Mouse (Mus musculus): ENCODE results near the gene Txndc8. TPM values are rescaled to one million over a fixed set of nuclear protein-coding genes. Genes with fewer than 3 reads are reported as not detected.

Txndc8 gene
- total RNA-seq, 2 experiments from 2014 or later = not detected

- DNase-seq (ENCODE audit: low spot score in 2 of 2) = peak in 1 of 2 experiments; percentile 13
Measured at GRCm38 (mm10) chr4:57957200-57958085, 51.5 kb downstream of the Txndc8 start.

DNA sequence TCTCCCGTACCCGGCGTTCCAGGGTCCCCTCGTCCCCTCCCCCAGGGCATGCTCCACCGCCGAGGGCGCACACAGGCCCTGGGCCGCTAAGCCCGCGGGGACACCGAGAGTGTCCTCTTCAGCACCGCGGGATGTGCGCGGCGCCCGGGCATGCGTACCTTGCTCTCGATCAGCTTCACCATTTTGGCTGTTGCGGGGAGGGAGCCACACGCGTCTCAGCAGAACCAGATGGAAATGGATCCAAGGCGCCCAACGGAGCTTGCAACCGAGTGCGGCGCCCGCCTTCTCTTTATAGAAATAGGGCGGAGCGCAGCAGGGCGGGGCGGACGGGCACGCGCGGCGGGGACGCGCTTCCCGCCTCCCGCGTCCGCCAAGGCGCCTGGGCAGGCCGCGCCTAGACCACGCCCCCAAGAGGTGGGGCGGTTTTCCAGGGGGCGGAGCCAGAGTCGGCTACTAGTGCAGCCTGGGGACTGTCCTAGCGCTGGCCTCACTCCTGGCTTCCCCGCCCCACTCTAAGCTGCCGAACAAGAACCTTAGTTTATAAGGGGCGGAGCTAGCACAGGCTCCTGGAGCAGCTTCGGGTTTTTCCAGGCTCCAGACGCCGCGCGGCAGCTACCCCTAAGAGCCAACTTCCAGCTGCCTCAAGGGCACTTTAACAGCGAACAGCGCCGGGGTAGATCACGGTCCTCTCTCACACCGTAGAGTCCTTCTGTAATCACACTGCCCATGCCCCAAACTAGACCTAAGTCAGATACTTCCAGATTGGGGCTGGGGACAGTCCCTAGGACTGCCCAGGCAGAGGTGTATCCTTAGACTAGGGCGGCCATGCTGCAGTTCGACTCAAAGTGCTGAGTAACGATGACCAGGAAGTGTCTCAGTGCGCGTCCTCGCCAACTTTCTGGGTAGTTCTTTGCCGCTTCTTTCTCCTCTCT lies 52.6 kb downstream of the Txndc8 start, which contains the start of gene Txn1:
Txn1 (minus strand) TSS at position 383 of the 932 bp plus-strand sequence.
- peak; percentile 97 to 98 for DNase-seq (ENCODE audit: low spot score in 2 of 2)

GRCm38 (mm10) chr4:57955544-57955958 lies 53.4 kb downstream of the Txndc8 start:
- peak; percentile 74 for DNase-seq (ENCODE audit: low spot score in 2 of 2)

- DNase-seq (ENCODE audit: low spot score in 2 of 2) = no peak
Measured at GRCm38 (mm10) chr4:57954991-57955390, 53.9 kb downstream of the Txndc8 start.

GRCm38 (mm10) chr4:57954580-57954979 lies 54.3 kb downstream of the Txndc8 start:
- no peak for DNase-seq (ENCODE audit: low spot score in 2 of 2)

- no peak for DNase-seq (ENCODE audit: low spot score in 2 of 2)
Measured at GRCm38 (mm10) chr4:57953796-57954195, 55.1 kb downstream of the Txndc8 start.

DNA sequence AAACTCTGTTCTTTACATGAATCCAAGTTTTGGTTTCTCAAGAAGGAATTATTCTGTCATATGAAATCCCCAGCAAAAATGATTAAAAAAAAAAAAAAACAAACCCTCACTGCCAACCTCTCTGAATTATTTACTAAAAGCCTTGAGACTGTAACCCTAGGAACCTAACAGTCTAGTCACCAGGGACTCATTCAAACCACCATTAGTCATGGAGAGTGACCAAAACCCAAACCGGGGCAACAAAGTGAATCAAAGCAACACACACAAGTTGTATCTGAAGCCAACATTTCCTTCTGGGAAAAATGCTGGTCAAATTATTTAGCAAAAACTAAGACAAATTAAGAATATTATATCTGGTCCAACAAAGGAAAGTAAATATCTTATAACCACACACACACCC lies 56.0 kb downstream of the Txndc8 start:
- no peak for DNase-seq (ENCODE audit: low spot score in 2 of 2)

GRCm38 (mm10) chr4:57952416-57952815 lies 56.5 kb downstream of the Txndc8 start:
- no peak for DNase-seq (ENCODE audit: low spot score in 2 of 2)

DNA sequence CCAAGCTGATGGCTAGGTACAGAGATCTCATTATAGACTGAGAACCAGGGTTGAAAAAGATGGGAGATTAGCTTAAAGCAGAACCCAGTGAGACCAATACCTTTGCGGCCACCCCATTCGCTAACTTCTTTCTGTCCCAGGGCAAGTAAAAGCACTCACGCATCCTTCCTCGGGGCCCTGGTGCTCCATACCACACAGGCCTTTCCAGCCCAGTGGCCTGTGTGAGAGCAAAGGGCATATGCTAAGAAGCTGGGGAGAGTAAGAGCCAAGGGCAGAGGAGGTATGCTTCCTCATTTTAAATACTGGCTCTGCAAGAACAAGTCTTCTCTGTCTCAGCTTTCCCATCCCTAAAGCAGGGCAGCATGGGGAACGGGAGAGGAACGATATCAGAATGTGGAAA lies 59.1 kb downstream of the Txndc8 start:
- DNase-seq (ENCODE audit: low spot score in 2 of 2) = no peak

- DNase-seq (ENCODE audit: low spot score in 2 of 2) = no peak
Measured at GRCm38 (mm10) chr4:57947476-57947875, 61.4 kb downstream of the Txndc8 start.

- no peak for DNase-seq (ENCODE audit: low spot score in 2 of 2)
Measured at GRCm38 (mm10) chr4:57947036-57947435, 61.9 kb downstream of the Txndc8 start.

DNA sequence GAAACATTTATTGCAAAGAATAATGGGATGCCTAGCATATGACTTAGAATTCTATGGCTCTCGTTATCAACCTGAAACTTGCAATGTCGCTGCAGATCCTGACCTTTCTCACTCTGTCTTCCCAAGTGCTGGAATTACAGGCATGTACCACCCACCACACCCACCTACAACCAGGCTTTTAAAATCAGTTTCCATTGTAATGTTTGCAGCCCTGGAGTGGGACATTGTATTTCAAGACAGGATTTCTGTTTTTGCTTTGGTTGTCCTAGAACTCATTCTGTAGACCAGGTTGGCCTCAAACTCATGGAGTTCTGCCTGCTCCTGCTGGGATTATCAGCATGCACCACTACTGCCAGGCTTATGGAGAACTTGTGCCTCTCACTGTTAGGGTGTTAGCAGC lies 66.0 kb downstream of the Txndc8 start:
- no peak for DNase-seq (ENCODE audit: low spot score in 2 of 2)

- no peak for DNase-seq (ENCODE audit: low spot score in 2 of 2)
Measured at GRCm38 (mm10) chr4:57940631-57941030, 68.3 kb downstream of the Txndc8 start.

GRCm38 (mm10) chr4:57937292-57937691 lies 71.6 kb downstream of the Txndc8 start:
- no peak for DNase-seq (ENCODE audit: low spot score in 2 of 2)

DNA sequence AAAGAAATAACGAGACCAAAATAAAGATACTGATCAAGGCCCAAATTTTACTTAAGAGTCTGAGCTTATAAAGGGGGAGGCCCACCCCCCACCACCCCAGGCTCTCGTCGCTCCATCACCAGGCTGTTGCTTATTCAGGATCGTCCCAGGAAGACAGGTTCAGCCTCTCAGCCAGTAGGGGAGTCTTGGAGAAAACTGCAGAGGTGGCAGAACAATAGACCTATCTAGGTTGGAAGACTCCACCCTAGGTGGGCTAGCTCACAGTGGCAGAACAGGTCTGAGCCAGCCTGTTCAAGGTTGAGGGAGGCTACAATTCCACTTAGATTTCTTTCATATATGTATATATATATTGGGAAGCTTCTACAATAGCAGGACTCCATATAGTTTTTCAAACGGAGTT lies 74.7 kb downstream of the Txndc8 start:
- DNase-seq (ENCODE audit: low spot score in 2 of 2) = no peak

Other genes starting within 250 kb of the Txndc8 start
- 10 to 100 TPM in 1 of 2 experiments, 1 to 10 TPM in 1; 9.7 to 14.0 TPM for gene D630039A03Rik, start 92.8 kb downstream of the Txndc8 start, total RNA-seq (2021)
- 100 to 1,000 TPM; 260 to 272 TPM for gene Txn1, start 52.7 kb downstream of the Txndc8 start, total RNA-seq (2021)
- gene Svep1, start 197.7 kb upstream of the Txndc8 start, total RNA-seq (2021) = 1 to 10 TPM; 6.8 to 9.1 TPM

All from adrenal gland, adult 18-20 months (tissue).